Mouse (Mus musculus) embryonic facial prominence, embryonic 15.5 days (tissue): Measurements from ENCODE around the gene Eps15. TPM values are rescaled to one million over a fixed set of nuclear protein-coding genes. Genes with fewer than 3 reads are reported as not detected.

ENCODE experiments used
- polyA plus RNA-seq: library from polyadenylated mRNA; unstranded; fragments of >200 nt; fragmentation: Nextera tagmentation; extraction: Ambion mirVana; gene quantifications from 2 replicates; pipeline ENCODE4 v1.2.1, GENCODE M21; 2015

Eps15 gene
- polyA plus RNA-seq, 1 experiment from 2014 or later: 42.8 TPM

Other genes with a start within 250 kb of the Eps15 start
- gene Osbpl9, start 78.0 kb upstream of the Eps15 start, polyA plus RNA-seq: 58.6 and 64.1 TPM in 2 replicates
- 0.60 and 0.65 TPM in 2 replicates for gene Calr4, start 45.8 kb upstream of the Eps15 start, polyA plus RNA-seq
- 6.6 and 7.5 TPM in 2 replicates for gene Ttc39a, start 126.4 kb downstream of the Eps15 start, polyA plus RNA-seq
- gene Rnf11, start 204.5 kb downstream of the Eps15 start, polyA plus RNA-seq: 53.5 and 54.0 TPM in 2 replicates